Mouse (Mus musculus): ENCODE measurements around the gene Smyd1.

DNA sequence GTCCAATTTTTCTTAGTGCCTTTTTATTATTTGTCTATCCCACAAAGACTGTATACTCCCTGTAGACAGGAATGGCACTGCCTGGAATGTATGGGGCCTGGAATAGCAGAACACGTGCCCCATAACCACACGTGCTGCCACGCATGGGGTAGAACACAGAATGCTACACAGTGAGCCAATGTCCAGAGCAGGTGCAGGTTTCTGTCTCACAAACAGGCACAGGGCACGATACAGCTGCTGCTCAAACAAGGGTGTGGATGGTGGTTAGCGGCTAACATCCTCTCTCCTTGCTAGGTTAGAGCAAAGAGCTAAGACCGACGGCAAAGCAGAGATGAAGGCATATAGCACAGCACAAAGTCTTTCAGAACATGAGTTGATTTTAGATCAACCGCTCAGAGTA is 14.5 kb downstream of the Smyd1 start:
- TF ChIP-seq POLR2A (IDR thresholded peaks at IDR 0.05; ENCODE audit: low read depth, low read length) = no peak
- TF ChIP-seq CTCF (IDR thresholded peaks at IDR 0.05; ENCODE audit: extremely low read depth, insufficient read length, insufficient replicate concordance, low read depth, low read length) = no peak
